Mouse (Mus musculus) ovary, postnatal 14 days (tissue): Measurements from ENCODE around the gene Usp5.

Source experiments
- DNase-seq: peaks from one replicate; pipeline ENCODE4 v3.0.0; 2022; ENCODE audit warnings: low spot score

Usp5 gene

GRCm38 (mm10) chr6:124786756-124787420 lies 42.4 kb downstream of the Usp5 start:
- DNase-seq: no peak

- DNase-seq: peak; percentile 25
These were observed 46.8 kb downstream of the Usp5 start for GRCm38 (mm10) chr6:124782436-124782835.

GRCm38 (mm10) chr6:124780917-124781316 lies 48.4 kb downstream of the Usp5 start:
- no peak for DNase-seq

DNA sequence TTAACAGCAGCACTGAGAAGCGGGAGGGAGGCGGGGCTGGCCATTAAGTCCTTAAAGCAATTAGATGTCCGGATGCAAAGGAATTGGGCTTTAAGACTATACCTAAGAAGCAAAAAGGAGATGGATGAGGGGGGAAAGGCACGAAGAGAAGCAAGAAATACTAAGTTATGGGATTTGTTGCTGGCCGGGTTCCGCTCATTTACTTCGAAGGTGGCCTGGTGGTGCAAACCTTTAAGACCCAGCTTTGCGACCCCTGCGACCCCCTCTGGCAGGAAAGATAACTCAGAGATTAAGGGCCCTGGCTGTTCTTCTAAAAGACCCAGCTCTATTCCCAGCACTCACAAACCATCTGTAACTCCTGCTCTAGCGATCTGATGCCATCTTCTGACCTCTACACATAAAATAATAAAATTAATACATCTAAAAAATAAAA lies 49.3 kb downstream of the Usp5 start:
- DNase-seq: no peak

DNA sequence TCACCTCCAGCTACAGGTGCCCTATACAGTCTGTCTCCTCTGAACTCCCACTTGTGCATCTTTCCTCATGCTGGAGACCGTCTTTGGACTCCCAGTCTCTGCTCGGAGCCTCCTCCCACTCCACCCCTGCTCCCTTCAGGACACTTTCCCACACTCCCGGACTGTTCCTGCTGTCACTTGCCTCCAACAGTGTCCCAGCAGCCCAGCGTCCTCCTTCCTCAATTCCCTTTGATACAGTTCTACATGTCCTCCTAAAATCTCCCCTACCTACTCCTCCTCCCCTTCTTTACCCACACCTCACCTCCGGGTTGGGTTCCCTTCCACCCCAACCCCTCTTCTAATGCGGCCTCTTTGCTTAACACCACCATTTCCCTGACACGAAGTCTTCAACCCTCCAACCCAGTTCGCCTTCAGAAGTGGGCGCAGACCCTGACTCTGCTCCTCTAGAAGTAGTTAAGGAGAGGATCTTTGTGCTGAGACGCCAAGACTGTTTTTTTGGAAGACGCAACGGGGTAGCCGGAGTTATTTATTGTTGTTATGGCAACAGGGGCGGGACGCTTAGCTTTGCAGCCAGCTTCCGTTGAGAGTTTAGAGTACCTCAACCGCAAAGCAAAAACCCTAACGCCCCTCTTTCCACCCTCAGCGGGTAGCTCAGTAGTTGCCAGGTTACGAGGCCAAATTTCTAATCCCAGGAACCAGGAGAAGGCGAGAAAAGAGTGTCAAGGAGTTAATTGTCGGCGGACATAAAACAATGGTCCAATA lies 49.9 kb downstream of the Usp5 start, which contains the start of gene Lrrc23:
Gene Lrrc23 (minus strand): TSS at position 506 of the 762 bp plus-strand sequence.
- peak; percentile 42 for DNase-seq

DNA sequence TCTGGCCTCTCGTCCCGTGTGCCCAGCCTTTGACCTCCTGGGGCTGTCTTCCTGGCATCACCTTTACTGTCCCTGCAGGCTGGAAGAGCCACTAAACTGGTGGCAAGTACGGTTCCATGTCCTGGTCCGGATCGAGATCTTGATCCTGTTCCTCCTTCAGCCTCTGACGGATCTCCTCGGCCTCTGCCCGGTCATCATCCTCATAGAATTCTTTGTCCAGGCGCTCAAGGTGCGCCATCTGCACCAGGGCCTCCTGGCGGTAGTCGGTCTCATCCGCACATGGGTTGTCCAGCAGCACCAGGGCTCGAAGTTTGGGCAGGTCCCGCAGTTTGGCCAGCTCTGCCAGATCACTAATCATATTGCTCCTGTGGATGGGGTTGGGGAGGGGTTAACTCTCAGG lies 58.8 kb downstream of the Usp5 start:
- no peak for DNase-seq

GRCm38 (mm10) chr6:124770013-124770412 lies 59.3 kb downstream of the Usp5 start:
- DNase-seq: no peak

DNA sequence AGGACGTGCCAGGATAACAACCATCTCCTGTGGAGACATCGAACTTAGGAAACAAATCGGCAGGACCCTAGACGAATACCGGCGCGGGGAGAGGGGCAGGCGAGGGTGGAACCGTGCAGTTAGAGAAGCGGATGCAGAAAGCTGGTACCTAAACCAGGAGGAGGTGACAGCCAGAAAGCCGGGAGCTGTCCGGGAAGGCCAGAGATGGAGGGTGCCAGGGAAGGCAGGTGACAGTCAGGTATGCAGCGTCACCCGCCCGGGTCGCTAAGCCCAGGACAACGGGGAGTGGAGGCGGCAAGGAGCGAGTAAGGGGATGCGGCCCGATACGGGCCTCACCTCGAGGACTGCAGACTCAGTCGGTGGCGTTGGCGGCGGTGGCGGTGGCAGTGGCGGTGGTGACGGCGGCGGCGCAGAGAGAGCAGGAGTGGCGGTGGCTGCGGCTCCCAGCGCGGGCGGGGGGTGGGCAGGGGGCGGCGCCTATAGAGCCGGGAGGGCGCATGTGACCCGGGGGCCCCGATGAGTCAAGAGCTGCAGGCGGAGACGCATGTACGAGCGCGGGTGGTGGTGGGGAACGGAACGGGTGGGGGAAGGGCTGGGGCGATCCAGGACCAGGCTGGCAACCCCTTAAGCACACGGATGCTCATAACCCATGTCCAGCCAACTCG lies 60.1 kb downstream of the Usp5 start, which contains the start of gene Eno2:
Gene Eno2 (minus strand): TSS at position 573 of the 665 bp plus-strand sequence.
- DNase-seq: peak; percentile 27

DNA sequence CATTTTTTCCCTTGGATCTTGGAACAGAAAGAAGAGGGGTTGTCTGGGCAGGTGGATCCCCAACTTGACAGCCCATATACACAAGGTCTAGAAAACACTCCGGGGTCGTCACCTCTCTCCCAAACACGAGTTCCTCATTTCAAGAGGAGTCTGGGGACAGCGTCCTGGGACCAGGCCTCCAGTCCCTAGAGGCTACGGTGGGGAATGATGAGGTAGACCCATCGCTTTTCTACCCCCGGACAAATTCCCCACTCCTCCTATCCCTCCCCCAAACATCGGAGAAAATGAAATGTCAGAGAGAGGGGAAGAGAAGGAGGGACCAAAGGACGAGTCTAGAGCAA lies 60.6 kb downstream of the Usp5 start:
- no peak for DNase-seq

DNA sequence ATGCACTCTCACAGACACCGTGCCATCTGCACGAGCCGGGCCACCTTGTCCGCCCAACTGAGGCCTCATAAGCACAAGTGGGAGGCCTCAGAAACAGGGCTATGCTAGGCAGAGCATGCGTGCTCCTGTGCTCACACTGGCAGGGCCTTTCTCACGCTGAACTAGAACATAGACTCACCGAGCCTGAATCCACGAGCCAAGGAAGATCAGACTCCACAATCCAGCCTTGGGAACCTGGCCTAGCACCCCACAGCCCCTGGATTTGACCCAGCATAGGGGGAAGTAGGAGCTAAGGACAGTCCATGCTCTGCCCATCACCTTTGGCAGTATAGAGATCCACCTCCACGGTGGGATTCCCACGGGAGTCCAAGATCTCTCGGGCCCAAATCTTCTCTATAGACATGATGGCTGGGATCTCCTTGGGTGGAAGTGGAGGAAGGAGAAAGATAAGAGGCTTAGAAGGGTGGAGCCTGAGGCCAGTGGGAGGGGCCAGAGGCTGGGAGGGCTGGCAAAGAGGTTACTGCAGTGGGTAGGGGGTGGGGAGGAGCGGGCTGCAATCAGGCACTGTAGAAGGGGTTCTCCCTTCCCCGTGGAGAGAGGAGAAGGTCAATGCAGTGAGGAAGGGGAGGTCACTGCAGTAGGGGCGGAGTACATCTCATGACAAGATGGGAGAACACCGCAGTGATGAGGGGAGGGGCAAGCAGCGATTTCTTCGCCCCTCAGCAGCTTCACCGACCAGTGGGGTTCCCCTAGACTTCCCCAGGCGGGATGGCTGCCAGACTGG lies 61.2 kb downstream of the Usp5 start:
- DNase-seq: no peak

GRCm38 (mm10) chr6:124767536-124767919 lies 61.8 kb downstream of the Usp5 start:
- no peak for DNase-seq

- no peak for DNase-seq
These were observed 63.3 kb downstream of the Usp5 start for GRCm38 (mm10) chr6:124765951-124766350.
